Mouse (Mus musculus): ENCODE results near the gene Gm49361.

The Gm49361 gene

GRCm38 (mm10) chr14:57619487-57619886 is 126.4 kb downstream of the Gm49361 start:
- DNase-seq (ENCODE audit: low spot score) = peak; percentile 72

GRCm38 (mm10) chr14:57617675-57618074 is 128.2 kb downstream of the Gm49361 start:
- DNase-seq (ENCODE audit: low spot score) = no peak

- DNase-seq (ENCODE audit: low spot score) = no peak
Measured at GRCm38 (mm10) chr14:57616339-57616965, 129.5 kb downstream of the Gm49361 start.

GRCm38 (mm10) chr14:57615828-57616227 is 130.1 kb downstream of the Gm49361 start:
- DNase-seq (ENCODE audit: low spot score) = no peak

- DNase-seq (ENCODE audit: low spot score) = no peak
Measured at GRCm38 (mm10) chr14:57611034-57611433, 134.9 kb downstream of the Gm49361 start.

- DNase-seq (ENCODE audit: low spot score) = no peak
Measured at GRCm38 (mm10) chr14:57609816-57610329, 136.0 kb downstream of the Gm49361 start.

GRCm38 (mm10) chr14:57607500-57607899 is 138.4 kb downstream of the Gm49361 start:
- DNase-seq (ENCODE audit: low spot score) = no peak

- DNase-seq (ENCODE audit: low spot score) = no peak
Measured at GRCm38 (mm10) chr14:57606663-57607365, 139.1 kb downstream of the Gm49361 start.

- DNase-seq (ENCODE audit: low spot score) = no peak
Measured at GRCm38 (mm10) chr14:57593279-57593678, 152.6 kb downstream of the Gm49361 start.

All from retina, embryonic 14.5 days (tissue).